Mouse (Mus musculus) spleen, adult 2 months (tissue): Measurements from ENCODE around the gene Gpatch3. TPM values are rescaled to one million over a fixed set of nuclear protein-coding genes. Genes with fewer than 3 reads are reported as not detected.

Experiments used
- DNase-seq, 2 experiments: peaks; one replicate each; pipeline versions ENCODE4 v3.0.0 to v3.0.0-alpha.2; 2012 to 2021; ENCODE audit warnings: low spot score in 2 of 2, low read depth in 1 of 2
- H3K27ac ChIP-seq: fragments of 200-500 bp; 2 replicates; pipeline ENCODE4 v1.5.1; 2012; ENCODE audit warnings: low read length, inconsistent platforms; ENCODE audit not compliant: insufficient read depth
- H3K27me3 ChIP-seq: fragments of 200-500 bp; 2 replicates; pipeline ENCODE4 v1.6.1; 2012; ENCODE audit warnings: mild to moderate bottlenecking, moderate library complexity, low read length, inconsistent platforms; ENCODE audit not compliant: control insufficient read depth, insufficient read depth
- H3K36me3 ChIP-seq: fragments of 200-500 bp; 2 replicates; pipeline ENCODE4 v1.6.1; 2012; ENCODE audit warnings: mild to moderate bottlenecking, low read length, inconsistent platforms; ENCODE audit not compliant: control insufficient read depth, insufficient read depth
- H3K4me1 ChIP-seq: fragments of 200-500 bp; 2 replicates; pipeline ENCODE4 v1.6.1; 2011; ENCODE audit warnings: inconsistent platforms; ENCODE audit not compliant: control insufficient read depth, insufficient read depth, insufficient read length
- H3K4me3 ChIP-seq: fragments of 200-500 bp; 2 replicates; pipeline ENCODE4 v1.5.1; 2011; ENCODE audit warnings: mild to moderate bottlenecking, inconsistent platforms; ENCODE audit not compliant: insufficient read depth, insufficient read length; ENCODE audit errors: extremely low read depth
- CTCF ChIP-seq: fragments of 200-500 bp; IDR thresholded peaks from 2 replicates; pipeline ENCODE4 v1.5.1; 2011; ENCODE audit warnings: mild to moderate bottlenecking, inconsistent platforms; ENCODE audit not compliant: insufficient read depth, insufficient read length, insufficient replicate concordance; ENCODE audit errors: extremely low read depth
- POLR2A ChIP-seq: fragments of 200-500 bp; IDR thresholded peaks from 2 replicates; pipeline ENCODE4 v1.6.1; 2011; ENCODE audit warnings: low read depth, low read length, inconsistent platforms
- WGBS: fragments of 180-500 bp; shearing (Covaris S2); methylation state at CpG from one replicate; pipeline ENCODE4 v1.1.7; 2018; 5-methylcytosine and 5-hydroxymethylcytosine counted together
- polyA plus RNA-seq: library from polyadenylated mRNA; depleted of rRNA; stranded (reverse); fragments of >200 nt; gene quantifications from 2 replicates; pipeline ENCODE4 v1.2.3, GENCODE M21; 2012

The Gpatch3 gene
- polyA plus RNA-seq, 1 experiment = 3.7 TPM

DNA sequence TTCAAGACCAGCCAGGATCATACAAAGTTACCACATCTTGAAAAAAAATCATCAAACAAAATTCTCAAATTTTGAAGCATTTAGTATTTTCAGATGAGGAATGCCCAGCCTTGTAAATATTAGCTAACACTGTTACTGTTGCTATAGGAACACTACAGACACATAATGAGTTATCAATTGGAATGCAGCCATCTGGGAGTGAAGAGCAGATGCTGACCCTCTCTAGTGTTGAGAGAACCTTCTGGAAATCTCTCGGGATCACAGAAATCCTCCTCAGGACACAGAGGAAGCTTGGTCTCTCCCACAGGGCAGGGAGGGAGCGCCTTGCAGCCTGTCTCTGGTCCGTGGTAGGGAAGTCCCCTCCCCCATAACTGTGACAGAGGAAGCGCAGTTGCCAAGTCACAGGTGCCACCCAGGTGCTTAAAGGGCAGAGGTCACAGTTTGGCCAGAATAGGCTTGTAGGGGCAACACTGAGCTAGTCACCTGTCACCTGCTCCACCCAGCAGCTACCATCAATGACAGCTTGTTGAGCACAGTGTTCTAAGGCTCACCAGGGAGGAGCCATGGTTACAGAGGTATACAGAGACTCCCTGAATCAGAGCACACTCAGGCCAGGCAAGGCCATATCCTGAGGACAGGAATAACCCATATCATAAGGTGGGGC lies 45.1 kb downstream of the Gpatch3 start:
- Histone ChIP-seq H3K27me3 (no peaks in the 10 kb centered on the region), H3K36me3 (peaks cover 13% of the 10 kb centered on the region), H3K4me3 (no peak overlapping the region), H3K4me1 (peaks cover 39% of the 10 kb centered on the region; the same call in 1 of the 2 replicates), H3K27ac (peak overlapping the region; percentile 90)
- TF ChIP-seq CTCF = no peak
- no peak for TF ChIP-seq POLR2A
- DNase-seq = peak in 1 of 2 experiments; percentile 52
- 30% methylated on average over 4 of the region's 4 CpGs for WGBS

DNA sequence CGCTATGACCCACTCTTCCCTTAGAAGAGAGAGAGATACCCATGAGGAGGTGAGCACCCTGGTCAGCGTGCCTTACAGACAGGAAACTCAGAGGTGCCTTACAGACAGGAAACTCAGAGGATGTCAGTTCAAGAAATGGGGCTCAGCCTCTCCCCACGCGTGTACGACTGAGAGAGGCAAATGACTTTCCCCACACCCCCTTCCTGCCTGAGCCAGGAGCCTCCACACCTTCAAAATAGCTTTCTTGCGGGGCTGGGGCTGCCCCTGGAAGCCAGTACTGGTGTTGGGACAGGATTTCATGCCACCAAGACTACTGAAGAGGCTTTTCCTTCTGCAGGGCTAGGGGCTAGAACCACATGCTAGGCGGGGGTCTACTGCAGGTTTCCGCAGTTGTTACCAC lies 46.1 kb downstream of the Gpatch3 start:
- WGBS = 25% methylated on average over 8 of the region's 8 CpGs
- no peak overlapping the region for H3K4me3 ChIP-seq
- peak in 1 of 2 experiments; percentile 54 for DNase-seq
- peaks cover 42% of the 10 kb centered on the region for H3K4me1 ChIP-seq
- no peak for TF ChIP-seq CTCF
- TF ChIP-seq POLR2A = no peak
- H3K36me3 ChIP-seq = peaks cover 17% of the 10 kb centered on the region
- H3K27me3 ChIP-seq = no peaks in the 10 kb centered on the region
- H3K27ac ChIP-seq = peak overlapping the region; percentile 90

DNA sequence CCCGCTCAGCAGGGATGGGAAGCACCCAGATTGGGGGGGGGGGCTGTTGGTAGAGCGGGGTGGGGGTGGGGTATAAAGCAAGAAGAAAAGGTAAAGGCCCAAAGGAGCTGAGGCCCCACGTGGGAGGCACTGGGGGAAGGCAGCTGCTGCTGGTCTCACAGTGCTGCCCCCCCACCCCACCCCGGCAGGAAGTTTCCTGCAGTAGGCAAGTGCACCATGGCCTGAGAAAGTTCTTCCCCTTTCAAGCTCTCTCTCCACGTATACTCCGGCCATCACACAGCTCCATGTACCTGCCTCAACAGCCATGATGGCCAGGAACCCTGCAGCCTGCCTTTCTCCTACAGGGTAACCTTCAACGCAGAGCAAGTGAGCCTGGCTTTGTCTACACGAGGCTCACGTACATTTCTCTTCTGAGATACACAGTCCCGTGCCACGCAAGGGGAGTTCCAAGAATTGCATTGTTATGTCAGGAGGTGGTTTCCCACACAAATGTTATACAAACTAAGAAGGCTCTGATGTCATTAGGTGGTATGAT lies 47.7 kb downstream of the Gpatch3 start:
- peaks cover 22% of the 10 kb centered on the region for H3K36me3 ChIP-seq
- peak; percentile 60 to 87 for DNase-seq
- peaks cover 57% of the 10 kb centered on the region for H3K4me1 ChIP-seq
- no peaks in the 10 kb centered on the region for H3K27me3 ChIP-seq
- peak overlapping the region; percentile 41; the same call in 1 of the 2 replicates for H3K4me3 ChIP-seq
- TF ChIP-seq POLR2A (peak; percentile 11; the same call in 1 of the 2 replicates), CTCF (no peak)
- WGBS = 22% methylated on average over 11 of the region's 11 CpGs
- peak overlapping the region; percentile 99 for H3K27ac ChIP-seq

DNA sequence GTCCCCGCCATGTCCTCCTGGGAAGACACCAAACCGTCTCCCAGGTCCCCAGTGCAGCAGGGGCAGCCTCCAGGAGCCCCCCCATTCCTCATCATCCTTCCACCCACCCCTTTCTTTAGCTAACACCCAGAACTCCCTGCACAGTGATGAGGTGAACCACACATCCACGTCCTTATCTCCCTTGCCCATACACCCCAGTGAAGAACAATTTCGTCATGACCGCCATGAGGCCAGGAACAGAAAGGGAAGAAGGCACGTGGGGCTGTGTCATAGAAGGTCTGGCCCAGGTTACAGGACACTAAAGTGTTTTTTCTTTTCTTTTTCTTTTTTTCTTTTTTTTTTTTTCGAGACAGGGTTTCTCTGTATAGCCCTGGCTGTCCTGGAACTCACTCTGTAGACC lies 50.3 kb downstream of the Gpatch3 start:
- 57% methylated on average over 7 of the region's 7 CpGs for WGBS
- Histone ChIP-seq H3K36me3 (peaks cover 16% of the 10 kb centered on the region; the same call in 1 of the 2 replicates), H3K27me3 (no peaks in the 10 kb centered on the region), H3K4me1 (peaks cover 66% of the 10 kb centered on the region), H3K27ac (peak overlapping the region; percentile 97), H3K4me3 (no peak overlapping the region)
- TF ChIP-seq CTCF (no peak), POLR2A (no peak)
- DNase-seq = no peak

DNA sequence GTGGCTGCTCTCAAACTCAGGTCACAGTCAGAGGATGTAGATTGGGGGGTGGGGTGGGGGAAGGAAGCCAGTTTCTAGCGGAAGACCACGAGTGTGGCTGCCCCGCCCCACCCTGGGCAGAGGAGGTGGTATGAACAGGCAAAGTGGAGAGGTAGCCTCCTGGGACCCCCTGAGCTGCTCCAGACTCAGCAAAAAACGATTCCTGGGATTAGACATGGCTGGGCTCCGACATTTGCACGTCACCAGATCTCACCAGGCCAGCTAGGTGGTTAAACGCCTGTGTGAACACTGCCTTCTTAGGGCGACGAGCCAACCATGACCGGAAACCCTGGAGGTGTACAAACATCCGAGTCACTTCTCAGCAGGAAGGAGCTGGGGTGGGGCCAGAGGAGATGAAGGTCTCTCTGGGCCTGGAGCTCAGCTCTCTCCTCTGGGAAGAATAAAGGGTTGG lies 51.1 kb downstream of the Gpatch3 start:
- Histone ChIP-seq H3K4me3 (peak overlapping the region; percentile 1; the same call in 1 of the 2 replicates), H3K36me3 (peaks cover 16% of the 10 kb centered on the region; the same call in 1 of the 2 replicates), H3K4me1 (peaks cover 66% of the 10 kb centered on the region), H3K27me3 (no peaks in the 10 kb centered on the region), H3K27ac (peak overlapping the region; percentile 97)
- TF ChIP-seq CTCF = no peak
- no peak; the same call in 1 of the 2 replicates for TF ChIP-seq POLR2A
- DNase-seq = peak; percentile 75 to 78
- WGBS = 4% methylated on average over 11 of the region's 11 CpGs

DNA sequence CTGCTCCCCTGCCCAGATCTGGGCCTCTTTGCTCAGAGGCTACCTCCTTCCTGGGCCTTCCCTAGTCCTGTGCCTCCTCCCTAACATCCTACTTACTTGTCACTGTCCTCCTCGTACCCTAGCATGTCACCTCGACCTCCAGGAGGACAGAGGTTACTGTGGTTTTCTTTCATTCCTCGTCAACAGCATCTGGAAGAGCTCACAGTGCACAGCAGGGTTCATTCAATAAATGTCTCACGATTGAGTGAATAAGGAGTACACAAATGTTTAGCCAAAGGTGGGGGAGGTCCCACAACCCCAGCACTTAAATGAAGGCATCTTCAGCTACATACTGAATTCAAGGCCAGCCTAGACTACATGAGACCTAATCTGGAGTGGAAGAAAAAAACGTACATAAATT lies 51.7 kb downstream of the Gpatch3 start:
- no peak overlapping the region; the same call in 1 of the 2 replicates for H3K4me3 ChIP-seq
- 24% methylated on average over 5 of the region's 5 CpGs for WGBS
- H3K36me3 ChIP-seq = peaks cover 16% of the 10 kb centered on the region; the same call in 1 of the 2 replicates
- DNase-seq = no peak
- H3K27ac ChIP-seq = peak overlapping the region; percentile 97
- H3K4me1 ChIP-seq = peaks cover 66% of the 10 kb centered on the region
- no peaks in the 10 kb centered on the region for H3K27me3 ChIP-seq
- TF ChIP-seq CTCF = no peak
- no peak for TF ChIP-seq POLR2A

DNA sequence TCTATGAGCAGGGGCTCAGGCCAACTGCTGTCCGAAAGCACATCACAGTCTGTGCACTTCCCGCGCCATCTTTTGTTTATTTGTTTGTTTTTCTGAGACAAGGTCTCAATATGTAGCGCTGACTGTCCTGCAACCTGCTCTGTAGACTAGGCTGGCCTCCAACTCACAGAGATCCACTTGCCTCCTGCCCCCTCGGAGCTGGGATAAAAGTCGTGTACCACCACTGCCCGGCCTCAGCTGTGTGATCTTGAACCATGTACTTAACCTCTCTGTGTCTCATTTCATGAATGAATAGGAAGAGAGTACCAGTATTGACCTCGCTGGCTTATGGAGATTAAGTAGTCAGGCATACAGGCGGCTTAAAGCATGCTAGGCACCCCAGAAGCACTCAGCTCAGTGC lies 52.1 kb downstream of the Gpatch3 start:
- H3K27ac ChIP-seq = peak overlapping the region; percentile 97
- peaks cover 16% of the 10 kb centered on the region; the same call in 1 of the 2 replicates for H3K36me3 ChIP-seq
- no peak for DNase-seq
- H3K4me1 ChIP-seq = peaks cover 70% of the 10 kb centered on the region
- H3K4me3 ChIP-seq = no peak overlapping the region
- 89% methylated on average over 9 of the region's 9 CpGs for WGBS
- no peak for TF ChIP-seq CTCF
- TF ChIP-seq POLR2A = no peak
- no peaks in the 10 kb centered on the region for H3K27me3 ChIP-seq
